Mouse (Mus musculus): ENCODE data around the gene Ooep. TPM values are rescaled to one million over a fixed set of nuclear protein-coding genes. Genes with fewer than 3 reads are reported as not detected.

Gene Ooep
- polyA plus RNA-seq (2017; shearing (Covaris generic)) = not detected

DNA sequence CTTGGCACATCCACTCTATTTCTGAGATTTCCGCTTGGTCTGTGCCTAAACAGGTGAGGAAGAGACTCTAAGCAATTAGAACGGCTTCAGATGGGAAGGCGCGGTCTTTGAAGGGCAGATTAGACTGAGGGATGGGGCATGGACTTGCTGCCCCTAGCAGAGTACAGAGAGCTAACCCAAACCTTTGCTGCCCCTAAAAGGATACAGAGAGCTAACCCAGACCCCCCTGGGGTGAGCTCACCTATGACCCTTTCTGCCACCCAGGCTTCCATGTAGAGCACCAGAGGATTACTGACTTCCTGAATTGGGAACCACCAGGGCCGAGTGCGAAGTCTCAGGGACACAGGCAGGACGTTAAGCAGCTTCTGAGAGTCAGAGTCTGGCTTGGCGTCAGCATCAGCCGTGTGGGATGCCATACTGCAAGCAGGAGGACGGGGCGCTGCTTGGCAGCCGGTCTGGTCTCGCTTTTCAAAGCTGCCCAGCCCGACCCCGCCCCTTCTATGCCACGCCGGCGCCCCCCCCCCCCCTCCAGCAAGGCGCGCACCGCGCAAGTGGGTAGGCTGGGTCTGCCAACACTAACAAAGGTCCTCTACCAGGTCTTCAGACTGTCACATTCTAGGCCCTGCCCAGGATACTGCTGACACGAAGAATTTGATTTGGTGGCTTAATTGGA, at the start of gene Ooep:
Gene Ooep (minus strand): TSS at position 613 of the 673 bp plus-strand sequence.

DNA sequence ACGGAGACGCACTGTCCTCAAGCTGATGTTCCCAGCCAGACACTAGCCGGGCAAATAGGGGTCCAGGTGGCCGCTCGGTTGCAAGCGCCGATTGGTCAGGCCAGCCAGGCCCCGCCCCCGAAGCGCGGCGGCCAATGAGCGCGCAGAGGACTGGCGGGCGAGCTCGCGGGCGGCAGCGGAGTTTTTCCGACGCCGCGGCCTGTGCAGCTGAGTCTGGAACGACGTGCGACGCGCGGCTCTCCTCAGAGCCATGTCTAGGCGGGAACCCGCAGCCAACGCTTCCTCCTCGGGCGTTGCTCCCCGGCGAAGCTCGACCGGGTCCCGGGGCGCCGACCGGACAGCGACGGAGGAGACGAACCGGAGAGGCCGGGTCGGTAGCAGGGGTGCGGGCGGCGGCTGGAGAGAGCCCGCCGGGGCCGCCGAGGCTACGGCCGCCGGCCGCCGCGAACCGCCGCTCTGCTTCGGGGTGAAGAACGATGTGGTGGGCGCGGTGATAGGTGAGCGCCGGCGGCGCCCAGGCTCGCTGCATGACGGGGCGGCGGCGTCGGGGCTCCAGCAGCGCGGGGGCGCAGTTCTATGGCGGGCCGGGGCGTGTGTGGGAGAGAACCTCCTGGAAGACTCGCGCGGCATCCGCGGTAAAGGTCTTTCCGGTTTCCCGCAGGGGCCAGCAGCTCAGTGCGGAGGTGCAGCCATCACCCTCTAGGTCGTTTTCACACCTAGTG, 17.3 kb upstream of the Ooep start, which contains the start of gene Ddx43:
Gene Ddx43 (plus strand): TSS at position 148 of the 722 bp plus-strand sequence.

DNA sequence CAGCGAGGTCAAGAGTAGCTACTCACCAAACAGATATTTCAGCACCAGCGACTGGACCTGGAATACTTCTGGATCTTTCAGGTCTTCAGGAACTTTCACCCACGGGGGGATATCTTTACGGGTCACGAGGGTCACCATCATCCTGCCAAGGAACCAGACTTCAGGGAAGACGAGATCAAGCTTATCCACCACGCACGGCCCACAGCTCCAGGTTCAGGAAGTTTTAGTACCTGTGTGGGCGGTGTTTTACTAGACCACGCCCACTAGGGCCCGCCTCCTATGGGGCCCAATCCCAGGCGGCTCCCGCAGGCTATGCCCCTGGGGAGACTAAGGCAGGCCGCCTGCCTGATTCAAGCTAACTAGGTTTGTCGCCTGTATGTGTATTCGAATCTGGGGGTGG, 10.6 kb downstream of the Ooep start, which contains the start of gene Dppa5a:
Gene Dppa5a (minus strand): TSS at position 219 of the 400 bp plus-strand sequence.

DNA sequence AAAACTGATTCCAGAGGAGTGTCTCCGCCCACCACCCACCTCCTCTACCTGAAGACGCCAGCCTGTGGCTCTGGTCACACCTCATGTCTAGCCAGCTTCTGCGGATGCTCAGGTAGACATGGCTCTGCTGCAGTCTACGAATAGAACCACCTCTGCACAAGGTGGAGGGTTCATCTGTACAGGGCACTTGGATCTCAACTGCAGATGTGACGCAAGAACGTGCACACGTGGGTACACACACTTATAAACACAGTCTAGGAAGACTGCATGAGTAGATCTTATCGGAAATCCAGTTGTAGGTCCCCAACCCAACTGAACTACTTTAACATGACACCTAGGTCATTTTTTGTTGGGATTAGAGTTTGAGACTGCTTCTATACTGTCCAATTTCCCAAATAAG, 22.9 kb downstream of the Ooep start, which contains the start of gene Gsta2:
Gene Gsta2 (minus strand): TSS at position 178 of the 400 bp plus-strand sequence.

DNA sequence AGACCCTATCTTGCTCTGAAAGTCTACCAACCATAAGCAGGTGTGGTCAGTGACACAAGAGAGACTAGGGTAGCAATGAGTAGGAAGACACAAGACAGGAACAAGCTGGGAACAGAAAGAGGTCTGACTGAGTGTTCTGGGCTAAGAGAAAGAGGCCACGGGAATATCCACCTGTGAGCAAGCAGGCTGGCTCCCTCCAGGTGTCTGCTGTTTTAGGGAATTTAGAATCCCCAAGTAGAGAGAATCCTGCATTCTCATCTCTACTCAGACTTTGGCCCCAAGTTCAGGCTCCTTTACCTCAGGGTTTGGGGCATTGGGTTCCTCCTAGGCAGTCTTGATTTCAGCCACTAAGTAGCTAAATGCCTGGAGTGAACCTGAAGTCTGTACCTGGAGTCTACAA, 51.2 kb downstream of the Ooep start, which contains the start of gene Omt2b:
Gene Omt2b (plus strand): TSS at position 301 of the 400 bp plus-strand sequence.

Other genes with a start within 250 kb of the Ooep start
- 3.1 TPM for gene Gsta4, start 196.0 kb downstream of the Ooep start, polyA plus RNA-seq (2017; shearing (Covaris generic))
- not detected for gene Gsta1, start 148.1 kb downstream of the Ooep start, polyA plus RNA-seq (2017; shearing (Covaris generic))
- not detected for gene Gm3776, start 121.6 kb downstream of the Ooep start, polyA plus RNA-seq (2017; shearing (Covaris generic))
- gene Gm10639, start 88.8 kb downstream of the Ooep start, polyA plus RNA-seq (2017; shearing (Covaris generic)) = not detected
- not detected for gene Omt2a, start 63.9 kb downstream of the Ooep start, polyA plus RNA-seq (2017; shearing (Covaris generic))
- gene Omt2b, start 51.1 kb downstream of the Ooep start, polyA plus RNA-seq (2017; shearing (Covaris generic)) = not detected
- gene Gsta2, start 22.9 kb downstream of the Ooep start, polyA plus RNA-seq (2017; shearing (Covaris generic)) = not detected
- gene Dppa5a, start 10.5 kb downstream of the Ooep start, polyA plus RNA-seq (2017; shearing (Covaris generic)) = not detected
- 3.3 TPM for gene Ddx43, start 17.1 kb upstream of the Ooep start, polyA plus RNA-seq (2017; shearing (Covaris generic))
- gene Cgas, start 64.5 kb upstream of the Ooep start, polyA plus RNA-seq (2017; shearing (Covaris generic)) = 3.3 TPM
- gene Mto1, start 69.5 kb upstream of the Ooep start, polyA plus RNA-seq (2017; shearing (Covaris generic)) = 27.7 TPM
- 1.7 TPM for gene Gm17324, start 70.1 kb upstream of the Ooep start, polyA plus RNA-seq (2017; shearing (Covaris generic))
- 6,770 TPM for gene Eef1a1, start 110.4 kb upstream of the Ooep start, polyA plus RNA-seq (2017; shearing (Covaris generic))
- gene Slc17a5, start 209.3 kb upstream of the Ooep start, polyA plus RNA-seq (2017; shearing (Covaris generic)) = 4.9 TPM
- not detected for gene Cd109, start 236.8 kb upstream of the Ooep start, polyA plus RNA-seq (2017; shearing (Covaris generic))

Measured in naive thymus-derived CD4-positive, alpha-beta T cell, adult 5 months (primary cell).